In the genomic region with DNA sequence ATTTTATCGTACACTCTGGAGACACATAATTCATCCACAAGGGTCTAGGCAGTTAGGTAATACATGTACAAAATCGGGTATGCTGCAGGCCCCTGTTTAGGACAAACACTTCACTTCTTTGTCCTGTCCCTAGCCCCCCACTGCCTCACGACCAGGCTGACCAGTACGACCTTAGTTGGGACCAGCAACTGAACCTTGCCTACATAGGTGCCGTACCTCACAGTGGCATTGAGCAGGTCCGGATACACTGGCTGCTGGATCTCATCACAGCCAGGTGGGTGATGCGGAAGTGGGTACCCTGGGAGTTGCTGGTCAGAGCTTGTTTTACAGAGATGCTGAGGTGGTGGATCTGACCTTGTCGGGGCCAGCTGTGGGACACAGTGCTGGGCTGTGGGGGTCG, we compare ENCODE assay signal across 1 mouse cellular context.
TF ChIP-seq lines count a peak whose summit lies in the region.

No protein-coding gene starts in this region.

TF ChIP-seq in CH12.LX, 34 proteins besides CTCF, POLR2A, EP300 and RAD21:
- TF ChIP-seq JUN (IDR thresholded peaks at IDR 0.05; ENCODE audit: insufficient read depth, low read depth, low read length), result no peak
- TF ChIP-seq ELF1 (IDR thresholded peaks at IDR 0.05; ENCODE audit: low read depth, low read length), result no peak
- TF ChIP-seq MAZ (IDR thresholded peaks at IDR 0.05; ENCODE audit: low read depth, low read length), result no peak
TF ChIP-seq in CH12.LX: peak in this region for 0.
